Mouse (Mus musculus): ENCODE results near the gene Shq1. TPM values are rescaled to one million over a fixed set of nuclear protein-coding genes. Genes with fewer than 3 reads are reported as not detected.

Gene Shq1
- polyA plus RNA-seq, 1 experiment, result 12.6 TPM

Other genes starting within 250 kb of the Shq1 start
- gene Gxylt2, start 33.6 kb upstream of the Shq1 start, polyA plus RNA-seq (2012; fragmentation: generic; extraction: Trizol), result 3.5 TPM
- gene Ppp4r2, start 162.5 kb upstream of the Shq1 start, polyA plus RNA-seq (2012; fragmentation: generic; extraction: Trizol), result 20.9 TPM

Data from C2C12 (cell line).